Mouse (Mus musculus): Measurements from ENCODE around the gene Ctns. TPM values are rescaled to one million over a fixed set of nuclear protein-coding genes. Genes with fewer than 3 reads are reported as not detected.
A peak's percentile ranks its signal among the peaks of the same experiment; 100 is the strongest.

The Ctns gene
- polyA plus RNA-seq, 1 experiment: 26.9 TPM

DNA sequence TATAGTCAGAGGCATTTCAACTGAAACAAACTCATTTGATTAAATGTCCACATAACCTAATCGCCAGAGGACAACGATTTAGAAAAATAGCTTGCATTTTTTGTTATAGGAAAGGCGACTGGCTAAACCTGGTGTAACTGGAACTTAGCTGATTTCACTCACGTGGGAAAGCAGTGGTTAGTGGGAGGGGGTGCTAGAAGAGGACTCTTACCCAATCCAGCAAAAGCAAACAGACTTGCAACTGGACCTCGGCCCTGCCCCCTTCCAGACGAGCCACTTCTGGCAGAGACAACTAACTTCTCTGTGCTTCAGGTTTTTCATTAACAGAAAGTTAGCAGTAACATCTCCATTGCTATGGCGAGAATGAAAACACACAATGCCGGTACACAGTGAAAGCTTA lies 23.2 kb downstream of the Ctns start:
- Histone ChIP-seq H3K4me1 (ENCODE audit: control insufficient read depth, insufficient read depth, low read length) (peaks cover 15% of the 10 kb centered on the region), H3K27ac (ENCODE audit: insufficient read depth, low read length) (no peak overlapping the region), H3K27me3 (ENCODE audit: control insufficient read depth, insufficient read depth, low read length) (no peaks in the 10 kb centered on the region), H3K4me3 (replicated peaks; ENCODE audit: insufficient read depth, low read depth, low read length) (peak overlapping the region; percentile 94)
- no peak for TF ChIP-seq POLR2A (IDR thresholded peaks at IDR 0.05; ENCODE audit: borderline replicate concordance, insufficient read depth, low read length)
- no peak for TF ChIP-seq CTCF (IDR thresholded peaks at IDR 0.05; ENCODE audit: borderline replicate concordance, insufficient read depth, low read depth, low read length)
- DNase-seq: no peak
- 45% methylated on average over 8 of the region's 8 CpGs for WGBS

DNA sequence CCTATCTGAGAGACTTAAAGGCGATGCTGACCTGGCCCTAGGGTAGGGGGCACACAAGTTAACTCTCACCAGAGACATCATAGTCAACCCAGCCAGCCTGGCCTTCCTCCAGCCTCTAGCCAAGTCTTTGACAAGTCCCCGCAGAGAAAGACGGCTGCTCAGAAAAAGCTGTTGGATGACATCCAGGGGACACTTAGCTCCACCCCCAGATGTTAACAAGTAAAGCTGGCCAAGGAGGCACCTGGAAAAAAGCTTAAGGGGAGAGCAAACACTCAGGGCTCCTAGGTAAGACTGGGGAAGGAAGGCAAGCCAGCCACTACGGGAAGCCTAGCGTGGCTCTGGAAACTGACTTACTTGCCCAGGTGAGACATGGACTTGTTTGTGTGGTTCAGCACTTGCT lies 26.7 kb downstream of the Ctns start:
- WGBS: 35% methylated on average over 5 of the region's 5 CpGs
- Histone ChIP-seq H3K4me3 (replicated peaks; ENCODE audit: insufficient read depth, low read depth, low read length) (no peak overlapping the region), H3K27ac (ENCODE audit: insufficient read depth, low read length) (no peak overlapping the region), H3K27me3 (ENCODE audit: control insufficient read depth, insufficient read depth, low read length) (no peaks in the 10 kb centered on the region), H3K4me1 (ENCODE audit: control insufficient read depth, insufficient read depth, low read length) (peaks cover 16% of the 10 kb centered on the region)
- no peak for DNase-seq
- no peak for TF ChIP-seq POLR2A (IDR thresholded peaks at IDR 0.05; ENCODE audit: borderline replicate concordance, insufficient read depth, low read length)
- no peak for TF ChIP-seq CTCF (IDR thresholded peaks at IDR 0.05; ENCODE audit: borderline replicate concordance, insufficient read depth, low read depth, low read length)

DNA sequence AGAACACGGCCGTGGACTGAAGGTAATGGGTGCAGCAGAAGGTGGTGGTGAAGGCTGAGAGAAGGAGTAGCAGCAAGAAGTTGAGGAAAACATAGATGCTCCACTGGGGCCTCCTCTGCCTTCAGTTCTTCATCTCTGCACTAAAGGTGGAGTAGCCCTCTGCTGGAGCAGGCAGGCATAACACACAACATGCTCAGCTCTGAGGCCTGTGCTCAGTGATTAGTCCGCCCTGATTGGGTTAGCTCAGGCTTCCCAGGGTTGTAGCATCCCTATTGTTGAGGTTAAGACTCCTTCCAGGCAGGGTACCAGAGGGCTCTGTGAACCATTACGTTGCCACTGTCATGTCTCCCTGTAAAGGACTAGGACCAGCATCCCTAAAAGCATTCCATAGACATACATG lies 29.6 kb downstream of the Ctns start:
- H3K27me3 ChIP-seq (ENCODE audit: control insufficient read depth, insufficient read depth, low read length): no peaks in the 10 kb centered on the region
- H3K4me3 ChIP-seq (replicated peaks; ENCODE audit: insufficient read depth, low read depth, low read length): no peak overlapping the region
- WGBS: 46% methylated on average over 4 of the region's 4 CpGs
- peak; percentile 59 for TF ChIP-seq CTCF (IDR thresholded peaks at IDR 0.05; ENCODE audit: borderline replicate concordance, insufficient read depth, low read depth, low read length)
- TF ChIP-seq POLR2A (IDR thresholded peaks at IDR 0.05; ENCODE audit: borderline replicate concordance, insufficient read depth, low read length): no peak
- no peak overlapping the region for H3K27ac ChIP-seq (ENCODE audit: insufficient read depth, low read length)
- peaks cover 12% of the 10 kb centered on the region for H3K4me1 ChIP-seq (ENCODE audit: control insufficient read depth, insufficient read depth, low read length)
- DNase-seq: peak; percentile 41 to 60

DNA sequence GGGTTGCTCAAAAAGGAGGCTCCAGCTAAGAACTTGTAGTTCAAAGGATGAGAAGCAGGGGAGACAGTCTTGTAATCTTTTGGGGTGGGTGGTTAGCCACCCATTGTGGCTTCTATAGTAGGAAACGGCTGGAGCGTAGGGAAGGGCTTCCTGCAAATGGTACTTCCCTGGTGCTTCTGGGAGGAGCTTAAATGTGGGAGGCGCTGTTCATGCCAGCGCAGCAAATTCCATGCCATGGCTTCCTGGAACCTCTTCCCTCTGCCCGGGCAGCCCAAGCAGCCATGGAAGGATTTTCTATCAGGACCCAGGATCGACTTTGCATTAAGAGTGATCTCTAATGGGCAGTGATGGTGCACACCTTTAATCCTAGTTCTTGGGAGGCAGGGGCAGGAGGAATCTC lies 30.3 kb downstream of the Ctns start:
- 82% methylated on average over 6 of the region's 6 CpGs for WGBS
- no peak for DNase-seq
- Histone ChIP-seq H3K27me3 (ENCODE audit: control insufficient read depth, insufficient read depth, low read length) (no peaks in the 10 kb centered on the region), H3K27ac (ENCODE audit: insufficient read depth, low read length) (no peak overlapping the region), H3K4me1 (ENCODE audit: control insufficient read depth, insufficient read depth, low read length) (peaks cover 12% of the 10 kb centered on the region), H3K4me3 (replicated peaks; ENCODE audit: insufficient read depth, low read depth, low read length) (no peak overlapping the region)
- TF ChIP-seq POLR2A (IDR thresholded peaks at IDR 0.05; ENCODE audit: borderline replicate concordance, insufficient read depth, low read length) (no peak), CTCF (IDR thresholded peaks at IDR 0.05; ENCODE audit: borderline replicate concordance, insufficient read depth, low read depth, low read length) (no peak)

DNA sequence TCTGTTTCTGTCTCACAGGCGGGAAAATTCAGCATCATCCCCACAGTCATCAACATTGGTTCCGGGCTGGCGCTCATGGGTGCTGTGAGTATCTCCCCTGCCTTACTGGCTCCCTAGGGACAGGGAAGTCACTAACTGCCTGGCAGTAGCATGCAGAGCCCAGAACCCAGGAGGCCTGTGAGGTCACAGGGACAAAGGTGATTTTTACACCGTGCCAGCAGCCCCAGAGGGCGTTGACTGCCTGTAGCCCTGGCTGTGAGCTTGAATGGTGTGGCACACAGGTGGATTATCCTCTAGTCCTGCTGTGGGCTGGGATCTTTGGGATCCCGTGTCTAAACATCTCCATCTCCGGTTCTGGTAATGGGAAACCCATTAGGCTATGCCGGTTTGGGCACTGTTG lies 30.8 kb downstream of the Ctns start:
- Histone ChIP-seq H3K4me3 (replicated peaks; ENCODE audit: insufficient read depth, low read depth, low read length) (no peak overlapping the region), H3K27me3 (ENCODE audit: control insufficient read depth, insufficient read depth, low read length) (no peaks in the 10 kb centered on the region), H3K27ac (ENCODE audit: insufficient read depth, low read length) (no peak overlapping the region), H3K4me1 (ENCODE audit: control insufficient read depth, insufficient read depth, low read length) (peaks cover 12% of the 10 kb centered on the region)
- 86% methylated on average over 8 of the region's 8 CpGs for WGBS
- TF ChIP-seq CTCF (IDR thresholded peaks at IDR 0.05; ENCODE audit: borderline replicate concordance, insufficient read depth, low read depth, low read length): no peak
- TF ChIP-seq POLR2A (IDR thresholded peaks at IDR 0.05; ENCODE audit: borderline replicate concordance, insufficient read depth, low read length): no peak
- DNase-seq: no peak

DNA sequence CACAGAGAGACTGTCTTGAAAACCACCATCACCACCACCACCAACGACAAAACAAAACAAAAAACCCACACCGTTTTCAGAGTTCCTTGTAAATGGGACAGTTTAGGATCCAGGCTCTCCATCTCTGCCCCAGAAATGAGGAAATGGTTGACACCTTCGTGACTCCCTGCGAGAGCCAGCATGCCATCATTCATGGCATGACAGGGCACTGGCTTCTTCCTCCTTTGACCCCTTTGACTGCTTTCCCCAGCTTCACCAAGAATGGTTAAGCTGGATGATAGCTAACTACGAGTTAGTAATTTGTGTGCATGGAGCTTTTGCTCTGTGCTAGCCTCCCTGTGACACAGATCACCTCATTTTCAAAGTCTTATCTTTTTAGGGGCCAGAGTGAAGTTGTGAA lies 36.6 kb downstream of the Ctns start:
- DNase-seq: no peak
- no peak for TF ChIP-seq CTCF (IDR thresholded peaks at IDR 0.05; ENCODE audit: borderline replicate concordance, insufficient read depth, low read depth, low read length)
- no peak for TF ChIP-seq POLR2A (IDR thresholded peaks at IDR 0.05; ENCODE audit: borderline replicate concordance, insufficient read depth, low read length)
- no peaks in the 10 kb centered on the region for H3K27me3 ChIP-seq (ENCODE audit: control insufficient read depth, insufficient read depth, low read length)
- no peaks in the 10 kb centered on the region for H3K4me1 ChIP-seq (ENCODE audit: control insufficient read depth, insufficient read depth, low read length)
- no peak overlapping the region for H3K4me3 ChIP-seq (replicated peaks; ENCODE audit: insufficient read depth, low read depth, low read length)
- 83% methylated on average over 5 of the region's 5 CpGs for WGBS
- H3K27ac ChIP-seq (ENCODE audit: insufficient read depth, low read length): no peak overlapping the region

DNA sequence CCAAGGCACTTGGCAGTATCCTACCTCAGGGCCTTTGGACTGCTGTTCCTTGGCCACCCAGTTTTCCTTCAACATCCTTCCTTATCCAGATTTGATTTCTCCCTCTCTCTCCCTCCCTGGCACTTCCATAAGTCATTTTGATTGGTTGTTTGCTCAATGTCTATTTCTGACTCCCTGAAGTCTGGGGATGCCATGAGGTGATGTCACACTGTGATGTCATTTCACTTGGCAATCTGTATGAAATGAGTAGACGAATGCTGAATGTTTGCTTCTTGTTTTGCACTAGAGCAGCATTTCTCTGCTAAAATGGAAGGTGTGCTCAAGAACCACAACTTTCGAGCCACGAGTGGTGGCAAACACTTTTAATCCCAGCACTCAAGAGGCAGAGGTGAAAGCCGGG lies 37.2 kb downstream of the Ctns start:
- TF ChIP-seq POLR2A (IDR thresholded peaks at IDR 0.05; ENCODE audit: borderline replicate concordance, insufficient read depth, low read length): no peak
- no peak for TF ChIP-seq CTCF (IDR thresholded peaks at IDR 0.05; ENCODE audit: borderline replicate concordance, insufficient read depth, low read depth, low read length)
- Histone ChIP-seq H3K27me3 (ENCODE audit: control insufficient read depth, insufficient read depth, low read length) (no peaks in the 10 kb centered on the region), H3K4me3 (replicated peaks; ENCODE audit: insufficient read depth, low read depth, low read length) (no peak overlapping the region), H3K27ac (ENCODE audit: insufficient read depth, low read length) (no peak overlapping the region), H3K4me1 (ENCODE audit: control insufficient read depth, insufficient read depth, low read length) (no peaks in the 10 kb centered on the region)
- no peak for DNase-seq
- WGBS: 91% methylated on average over 4 of the region's 4 CpGs

DNA sequence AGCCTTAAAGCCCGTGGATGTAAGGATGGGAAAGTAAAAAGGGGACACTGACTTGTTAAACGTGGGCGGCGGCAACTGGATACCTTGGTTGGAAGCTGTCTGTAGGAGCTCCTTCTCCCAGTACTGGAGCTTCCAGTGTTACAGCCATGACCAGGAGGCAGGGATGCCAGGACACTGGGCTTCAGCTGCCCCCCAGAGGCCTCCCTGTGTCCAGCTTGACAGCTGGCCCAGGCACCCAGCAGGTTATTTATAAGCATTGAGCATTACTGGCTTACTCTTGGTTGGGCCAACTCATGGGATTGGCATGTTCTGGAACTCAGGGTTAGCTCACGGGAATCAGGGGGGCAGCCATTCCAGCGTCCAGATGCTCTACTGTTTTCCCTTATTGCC lies 38.0 kb downstream of the Ctns start:
- WGBS: 29% methylated on average over 6 of the region's 6 CpGs
- no peak for DNase-seq
- no peaks in the 10 kb centered on the region for H3K27me3 ChIP-seq (ENCODE audit: control insufficient read depth, insufficient read depth, low read length)
- no peaks in the 10 kb centered on the region for H3K4me1 ChIP-seq (ENCODE audit: control insufficient read depth, insufficient read depth, low read length)
- H3K4me3 ChIP-seq (replicated peaks; ENCODE audit: insufficient read depth, low read depth, low read length): peak overlapping the region; percentile 50
- H3K27ac ChIP-seq (ENCODE audit: insufficient read depth, low read length): no peak overlapping the region
- TF ChIP-seq POLR2A (IDR thresholded peaks at IDR 0.05; ENCODE audit: borderline replicate concordance, insufficient read depth, low read length) (no peak), CTCF (IDR thresholded peaks at IDR 0.05; ENCODE audit: borderline replicate concordance, insufficient read depth, low read depth, low read length) (no peak)
